Mouse (Mus musculus) embryonic fibroblast, embryonic 13.5 days (primary cell): ENCODE results near the gene Fam117a.

Experiments used
- CTCF ChIP-seq: IDR thresholded peaks from 2 replicates; pipeline ENCODE4 v1.5.1; 2011; ENCODE audit warnings: mild to moderate bottlenecking, control low read depth, low read length, moderate library complexity, borderline replicate concordance; ENCODE audit not compliant: insufficient read depth
- POLR2A ChIP-seq: IDR thresholded peaks from 2 replicates; pipeline ENCODE4 v1.6.1; 2011; ENCODE audit warnings: low read depth, mild to moderate bottlenecking, control low read depth, low read length, moderate library complexity

- no peak for TF ChIP-seq CTCF
- TF ChIP-seq POLR2A: no peak
Measured at GRCm38 (mm10) chr11:95299886-95300285, 36.9 kb upstream of the Fam117a start.
